8 mouse cellular contexts compared by ENCODE assay signal in genomic region chr15:98985240-98985981, GRCm38 (mm10). TPM values are rescaled to one million over a fixed set of nuclear protein-coding genes. Genes with fewer than 3 reads are reported as not detected.
DNase-seq lines count a peak whose midpoint lies in the region; ATAC-seq and TF ChIP-seq lines count a peak whose summit lies in the region.

No protein-coding gene starts in this region.

- H3K4me2 ChIP-seq in kidney, embryonic 14.5 days (replicated peaks; ENCODE audit: low read depth, low read length), result peak overlapping the region; percentile 62
- H3K4me2 ChIP-seq in midbrain, postnatal 0 days (ENCODE audit: low read depth, low read length, poor library complexity, severe bottlenecking), result peak overlapping the region; percentile 66

- under 1% methylated on average over 29 of the region's 29 CpGs for WGBS in bone marrow, adult 2 months
- WGBS in heart, embryonic 10.5 days, result 5% methylated on average over 29 of the region's 29 CpGs
- WGBS in kidney, embryonic 14.5 days, result 5% methylated on average over 29 of the region's 29 CpGs
- under 1% methylated on average over 29 of the region's 29 CpGs for WGBS in midbrain, postnatal 0 days

- H3K36me3 ChIP-seq in C2C12 (ENCODE audit: control insufficient read depth, insufficient read depth), result no peaks in the 10 kb centered on the region
- no peaks in the 10 kb centered on the region for H3K36me3 ChIP-seq in heart, embryonic 10.5 days
- H3K36me3 ChIP-seq in kidney, embryonic 14.5 days (ENCODE audit: control insufficient read depth, insufficient read depth, low read length), result no peaks in the 10 kb centered on the region
- H3K36me3 ChIP-seq in midbrain, postnatal 0 days (ENCODE audit: insufficient read depth, low read length), result no peaks in the 10 kb centered on the region

- H3K27me3 ChIP-seq in C2C12 (ENCODE audit: control insufficient read depth, insufficient read depth, insufficient read length), result no peaks in the 10 kb centered on the region
- H3K27me3 ChIP-seq in heart, embryonic 10.5 days (ENCODE audit: insufficient read depth, poor library complexity, severe bottlenecking), result no peaks in the 10 kb centered on the region
- H3K27me3 ChIP-seq in kidney, embryonic 14.5 days (ENCODE audit: control insufficient read depth, insufficient read depth, low read length), result no peaks in the 10 kb centered on the region
- no peaks in the 10 kb centered on the region for H3K27me3 ChIP-seq in midbrain, postnatal 0 days (ENCODE audit: insufficient read depth, low read length)

- peak; percentile 74 for ATAC-seq in kidney, embryonic 14.5 days (ENCODE audit: low FRiP score, low TSS enrichment)
- ATAC-seq in midbrain, postnatal 0 days (ENCODE audit: low FRiP score), result peak; percentile 60

- peak overlapping the region; percentile 67 for H3K9ac ChIP-seq in kidney, embryonic 14.5 days (ENCODE audit: low read depth, low read length)
- H3K9ac ChIP-seq in midbrain, postnatal 0 days (replicated peaks; ENCODE audit: low read length, poor library complexity, severe bottlenecking), result peak overlapping the region; percentile 64

- H3K4me3 ChIP-seq in C2C12 (ENCODE audit: insufficient read depth, poor library complexity, severe bottlenecking), result peak overlapping the region; percentile 46
- H3K4me3 ChIP-seq in bone marrow, adult 2 months (replicated peaks; ENCODE audit: control insufficient read depth, low read depth, low read length), result peak overlapping the region; percentile 75
- H3K4me3 ChIP-seq in embryonic fibroblast, embryonic 13.5 days (ENCODE audit: insufficient read depth, low read length), result peak overlapping the region; percentile 49
- H3K4me3 ChIP-seq in heart, embryonic 10.5 days, result peak overlapping the region; percentile 63
- peak overlapping the region; percentile 52 for H3K4me3 ChIP-seq in kidney, embryonic 14.5 days (ENCODE audit: low read length)
- peak overlapping the region; percentile 38 for H3K4me3 ChIP-seq in midbrain, postnatal 0 days (ENCODE audit: low read depth, low read length)

- H3K79me3 ChIP-seq in C2C12 (ENCODE audit: low read depth), result no peaks in the 10 kb centered on the region

- DNase-seq in heart, embryonic 10.5 days (ENCODE audit: low spot score), result peak; percentile 93
- DNase-seq in liver, result peak; percentile 75
- peak; percentile 88 for DNase-seq in midbrain, postnatal 0 days (ENCODE audit: low spot score)
- peak; percentile 59 to 84 for DNase-seq in spleen, postnatal 4 days (ENCODE audit: low spot score in 2 of 2)

- peak overlapping the region; percentile 85 for H3ac ChIP-seq in C2C12 (ENCODE audit: control insufficient read depth, insufficient read length, low read depth)

- peaks cover 4% of the 10 kb centered on the region for H3K79me2 ChIP-seq in C2C12 (ENCODE audit: control insufficient read depth, insufficient read depth)

- peak; percentile 81 for TF ChIP-seq POLR2A in bone marrow, adult 2 months (IDR thresholded peaks at IDR 0.05; ENCODE audit: borderline replicate concordance, control insufficient read depth, low read depth, low read length)
- peak; percentile 95 for TF ChIP-seq POLR2A in embryonic fibroblast, embryonic 13.5 days (IDR thresholded peaks at IDR 0.05; ENCODE audit: low read depth, low read length)

- H3K27ac ChIP-seq in bone marrow, adult 2 months (ENCODE audit: control insufficient read depth, insufficient read depth, low read depth, low read length, poor library complexity), result peak overlapping the region; percentile 90
- H3K27ac ChIP-seq in embryonic fibroblast, embryonic 13.5 days (ENCODE audit: insufficient read depth, low read length), result peak overlapping the region; percentile 92
- peak overlapping the region; percentile 93 for H3K27ac ChIP-seq in heart, embryonic 10.5 days
- peak overlapping the region; percentile 89 for H3K27ac ChIP-seq in kidney, embryonic 14.5 days (ENCODE audit: low read depth, low read length)
- peak overlapping the region; percentile 97 for H3K27ac ChIP-seq in midbrain, postnatal 0 days (ENCODE audit: low read depth, low read length)

- H3K9me3 ChIP-seq in heart, embryonic 10.5 days, result no peaks in the 10 kb centered on the region
- no peaks in the 10 kb centered on the region for H3K9me3 ChIP-seq in kidney, embryonic 14.5 days (ENCODE audit: control insufficient read depth, low read length)
- H3K9me3 ChIP-seq in midbrain, postnatal 0 days (ENCODE audit: low read length), result no peaks in the 10 kb centered on the region

- no peaks in the 10 kb centered on the region for H3K4me1 ChIP-seq in bone marrow, adult 2 months (ENCODE audit: control insufficient read depth, insufficient read depth, low read length)
- H3K4me1 ChIP-seq in embryonic fibroblast, embryonic 13.5 days (ENCODE audit: control insufficient read depth, insufficient read depth, low read length), result peaks cover 9% of the 10 kb centered on the region
- peaks cover 67% of the 10 kb centered on the region for H3K4me1 ChIP-seq in heart, embryonic 10.5 days
- H3K4me1 ChIP-seq in kidney, embryonic 14.5 days (ENCODE audit: control insufficient read depth, insufficient read depth, low read length), result 0 out of 2 replicates have a peak, but pooled peaks cover 2% of the 10 kb centered on the region
- H3K4me1 ChIP-seq in midbrain, postnatal 0 days (ENCODE audit: insufficient read depth, low read length), result peaks cover 27% of the 10 kb centered on the region

- TF ChIP-seq CTCF in C2C12 (IDR thresholded peaks at IDR 0.05; ENCODE audit: control insufficient read depth, insufficient read depth, insufficient read length), result no peak
- no peak for TF ChIP-seq CTCF in bone marrow, adult 2 months (IDR thresholded peaks at IDR 0.05; ENCODE audit: control insufficient read depth, insufficient read depth, low read length)
- TF ChIP-seq CTCF in embryonic fibroblast, embryonic 13.5 days (IDR thresholded peaks at IDR 0.05; ENCODE audit: borderline replicate concordance, insufficient read depth, low read length), result no peak
- TF ChIP-seq CTCF in midbrain, postnatal 0 days (IDR thresholded peaks at IDR 0.05), result no peak

TF ChIP-seq in C2C12, 6 proteins besides CTCF, POLR2A, EP300 and RAD21:
- no peak for TF ChIP-seq CEBPB (IDR thresholded peaks at IDR 0.05; ENCODE audit: low read depth)
- TF ChIP-seq USF1 (IDR thresholded peaks at IDR 0.05; ENCODE audit: low read depth), result no peak
- peak; percentile 62 for TF ChIP-seq MYOD1 (IDR thresholded peaks at IDR 0.05; ENCODE audit: control insufficient read depth, insufficient read length, low read depth)
- no peak for TF ChIP-seq FOSL1 (IDR thresholded peaks at IDR 0.05; ENCODE audit: insufficient read depth, low read length, poor library complexity, severe bottlenecking)
- peak; percentile 83 for TF ChIP-seq MAX (IDR thresholded peaks at IDR 0.05)
- no peak for TF ChIP-seq MYOG (IDR thresholded peaks at IDR 0.05; ENCODE audit: control insufficient read depth, extremely low read depth, insufficient read length)

RNA-seq across cellular contexts. Expression of gene Tuba1a, which starts 31.9 kb away (rescaled TPM):
- 2,758 TPM for polyA plus RNA-seq in C2C12 (2012; fragmentation: generic; extraction: Trizol)
- polyA plus RNA-seq in bone marrow, adult 2 months (2011; ENCODE audit: insufficient read depth, insufficient read length, low replicate concordance, missing spikeins), result 22.2 and 97.6 TPM in 2 replicates
- 1,082 and 1,134 TPM in 2 replicates for polyA plus RNA-seq in embryonic fibroblast, embryonic 13.5 days (2011; ENCODE audit: insufficient read length, low read depth, missing spikeins)
- polyA plus RNA-seq in heart, embryonic 10.5 days (2016; fragmentation: Nextera tagmentation; extraction: Ambion mirVana), result 1,319 and 1,394 TPM in 2 replicates
- 891 and 921 TPM in 2 replicates for polyA plus RNA-seq in kidney, embryonic 14.5 days (2014; fragmentation: Nextera tagmentation; extraction: Ambion mirVana)
- total RNA-seq in midbrain, postnatal 0 days (2014; rRNA removed), result 17,447 and 20,461 TPM in 2 replicates
- polyA plus RNA-seq in midbrain, postnatal 0 days (2015; fragmentation: Nextera tagmentation; extraction: Ambion mirVana), result 15,641 and 16,823 TPM in 2 replicates

RNA-seq across cellular contexts. Expression of gene Gm49450, which starts 32.1 kb away (rescaled TPM):
- 0.22 TPM for polyA plus RNA-seq in C2C12 (2012; fragmentation: generic; extraction: Trizol)
- polyA plus RNA-seq in bone marrow, adult 2 months (2011; ENCODE audit: insufficient read depth, insufficient read length, low replicate concordance, missing spikeins), result not detected in 2 replicates
- 333 and 559 TPM in 2 replicates for polyA plus RNA-seq in embryonic fibroblast, embryonic 13.5 days (2011; ENCODE audit: insufficient read length, low read depth, missing spikeins)
- not detected in 2 replicates for polyA plus RNA-seq in heart, embryonic 10.5 days (2016; fragmentation: Nextera tagmentation; extraction: Ambion mirVana)
- not detected in 2 replicates for polyA plus RNA-seq in kidney, embryonic 14.5 days (2014; fragmentation: Nextera tagmentation; extraction: Ambion mirVana)
- total RNA-seq in midbrain, postnatal 0 days (2014; rRNA removed), result 1,797 and 2,945 TPM in 2 replicates
- not detected in 2 replicates for polyA plus RNA-seq in midbrain, postnatal 0 days (2015; fragmentation: Nextera tagmentation; extraction: Ambion mirVana)

RNA-seq across cellular contexts. Expression of gene Tuba1c, which starts 44.3 kb away (rescaled TPM):
- polyA plus RNA-seq in C2C12 (2012; fragmentation: generic; extraction: Trizol), result 976 TPM
- 168 and 176 TPM in 2 replicates for polyA plus RNA-seq in bone marrow, adult 2 months (2011; ENCODE audit: insufficient read depth, insufficient read length, low replicate concordance, missing spikeins)
- polyA plus RNA-seq in embryonic fibroblast, embryonic 13.5 days (2011; ENCODE audit: insufficient read length, low read depth, missing spikeins), result 171 and 395 TPM in 2 replicates
- polyA plus RNA-seq in heart, embryonic 10.5 days (2016; fragmentation: Nextera tagmentation; extraction: Ambion mirVana), result 172 and 183 TPM in 2 replicates
- 187 and 196 TPM in 2 replicates for polyA plus RNA-seq in kidney, embryonic 14.5 days (2014; fragmentation: Nextera tagmentation; extraction: Ambion mirVana)
- total RNA-seq in midbrain, postnatal 0 days (2014; rRNA removed), result 18.2 and 22.6 TPM in 2 replicates
- polyA plus RNA-seq in midbrain, postnatal 0 days (2015; fragmentation: Nextera tagmentation; extraction: Ambion mirVana), result 9.6 and 9.9 TPM in 2 replicates

RNA-seq across cellular contexts. Expression of gene Tuba1b, which starts 51.0 kb away (rescaled TPM):
- 3,512 TPM for polyA plus RNA-seq in C2C12 (2012; fragmentation: generic; extraction: Trizol)
- 812 and 942 TPM in 2 replicates for polyA plus RNA-seq in bone marrow, adult 2 months (2011; ENCODE audit: insufficient read depth, insufficient read length, low replicate concordance, missing spikeins)
- polyA plus RNA-seq in embryonic fibroblast, embryonic 13.5 days (2011; ENCODE audit: insufficient read length, low read depth, missing spikeins), result 3,138 and 3,689 TPM in 2 replicates
- polyA plus RNA-seq in heart, embryonic 10.5 days (2016; fragmentation: Nextera tagmentation; extraction: Ambion mirVana), result 1,935 and 2,007 TPM in 2 replicates
- 1,971 and 2,088 TPM in 2 replicates for polyA plus RNA-seq in kidney, embryonic 14.5 days (2014; fragmentation: Nextera tagmentation; extraction: Ambion mirVana)
- 2,522 and 3,264 TPM in 2 replicates for total RNA-seq in midbrain, postnatal 0 days (2014; rRNA removed)
- 1,582 and 1,796 TPM in 2 replicates for polyA plus RNA-seq in midbrain, postnatal 0 days (2015; fragmentation: Nextera tagmentation; extraction: Ambion mirVana)

Comparison
In these comparisons a context has a peak if more than half of its experiments do, and no peak if none do; other contexts are left out.
1. Peak in every context shown above with its lines: DNase-seq, ATAC-seq, H3K4me3 ChIP-seq and H3K27ac ChIP-seq.
2. RNA of gene Gm49450, which starts 32.1 kb away (polyA plus RNA-seq): 333 to 559 TPM in embryonic fibroblast, embryonic 13.5 days; 0.22 TPM in C2C12 (single experiment), not detected in bone marrow, adult 2 months, not detected in heart, embryonic 10.5 days, not detected in kidney, embryonic 14.5 days and not detected in midbrain, postnatal 0 days; every median in the first group is over 100 times any median in the second.
3. RNA of gene Tuba1c, which starts 44.3 kb away (polyA plus RNA-seq): 976 TPM in C2C12 (single experiment), 187 to 196 TPM in kidney, embryonic 14.5 days, 168 to 176 TPM in bone marrow, adult 2 months, 172 to 183 TPM in heart, embryonic 10.5 days and 171 to 395 TPM in embryonic fibroblast, embryonic 13.5 days; 9.6 to 9.9 TPM in midbrain, postnatal 0 days; every median in the first group is over 10 times any median in the second.